ENCODE assay signal across 8 mouse cellular contexts in genomic region chr1:134331879-134332635, GRCm38 (mm10). TPM values are rescaled to one million over a fixed set of nuclear protein-coding genes. Genes with fewer than 3 reads are reported as not detected.
DNase-seq lines count a peak whose midpoint lies in the region; ATAC-seq lines count a peak whose summit lies in the region.

No protein-coding gene starts in this region.

- ATAC-seq in midbrain, embryonic 11.5 days (ENCODE audit: low FRiP score): peak; percentile 33; the same call in 1 of the 2 replicates
- ATAC-seq in activated CD4-positive, CD25-positive, alpha-beta regulatory T cell, adult 4 months: no peak

- no peak overlapping the region for H3K4me3 ChIP-seq in midbrain, embryonic 11.5 days (ENCODE audit: low read depth, low read length)

- DNase-seq in T-cell, adult 2 months (ENCODE audit: low spot score): peak; percentile 45
- peak; percentile 90 for DNase-seq in cerebellum, adult 8-10 months
- peak; percentile 83 to 90 for DNase-seq in frontal cortex, postnatal 36 days (ENCODE audit: low spot score in 2 of 2)
- peak; percentile 46 for DNase-seq in hindlimb bud, embryonic 11.5 days (ENCODE audit: extremely low spot score, low read depth, low spot score)
- DNase-seq in left cerebral cortex, adult 9 months (ENCODE audit: low spot score in 2 of 2): peak; percentile 45 to 91
- peak; percentile 96 for DNase-seq in midbrain, embryonic 11.5 days (ENCODE audit: low spot score, missing footprints)
- DNase-seq in right cerebral cortex, postnatal 25 days: peak; percentile 69

- H3K27ac ChIP-seq in midbrain, embryonic 11.5 days (ENCODE audit: low read depth, low read length): no peak overlapping the region

- WGBS in midbrain, embryonic 11.5 days: 62% methylated on average over 20 of the region's 20 CpGs

- no peak overlapping the region for H3K9ac ChIP-seq in midbrain, embryonic 11.5 days (ENCODE audit: low read length)

- no peak overlapping the region for H3K4me2 ChIP-seq in midbrain, embryonic 11.5 days

- no peaks in the 10 kb centered on the region for H3K27me3 ChIP-seq in midbrain, embryonic 11.5 days (ENCODE audit: control insufficient read depth, insufficient read depth, low read length)

- H3K36me3 ChIP-seq in midbrain, embryonic 11.5 days (ENCODE audit: control insufficient read depth, insufficient read depth, low read length): no peaks in the 10 kb centered on the region

- H3K4me1 ChIP-seq in midbrain, embryonic 11.5 days (ENCODE audit: control insufficient read depth, insufficient read depth, low read length): no peaks in the 10 kb centered on the region

- H3K9me3 ChIP-seq in midbrain, embryonic 11.5 days (ENCODE audit: control insufficient read depth, low read length): no peaks in the 10 kb centered on the region

RNA-seq across cellular contexts. Expression of gene Ppfia4, which starts 0.7 kb away (rescaled TPM):
- polyA plus RNA-seq in midbrain, embryonic 11.5 days (2014; fragmentation: Nextera tagmentation; extraction: Ambion mirVana): 1.9 and 2.6 TPM in 2 replicates
- under 1 TPM in 1 of 2 experiments, not detected in 1; 0.15 TPM for polyA plus RNA-seq in activated CD4-positive, CD25-positive, alpha-beta regulatory T cell, adult 4 months (2017; shearing (Covaris generic))

RNA-seq across cellular contexts. Expression of gene Tmem183a, which starts 29.7 kb away (rescaled TPM):
- 128 and 137 TPM in 2 replicates for polyA plus RNA-seq in midbrain, embryonic 11.5 days (2014; fragmentation: Nextera tagmentation; extraction: Ambion mirVana)
- 10 to 100 TPM; 23.6 to 33.3 TPM for polyA plus RNA-seq in activated CD4-positive, CD25-positive, alpha-beta regulatory T cell, adult 4 months (2017; shearing (Covaris generic))

RNA-seq across cellular contexts. Expression of gene Myog, which starts 42.3 kb away (rescaled TPM):
- polyA plus RNA-seq in midbrain, embryonic 11.5 days (2014; fragmentation: Nextera tagmentation; extraction: Ambion mirVana): not detected in 2 replicates
- polyA plus RNA-seq in activated CD4-positive, CD25-positive, alpha-beta regulatory T cell, adult 4 months (2017; shearing (Covaris generic)): not detected

RNA-seq across cellular contexts. Expression of gene 4933406M09Rik, which starts 53.7 kb away (rescaled TPM):
- not detected in 2 replicates for polyA plus RNA-seq in midbrain, embryonic 11.5 days (2014; fragmentation: Nextera tagmentation; extraction: Ambion mirVana)
- not detected for polyA plus RNA-seq in activated CD4-positive, CD25-positive, alpha-beta regulatory T cell, adult 4 months (2017; shearing (Covaris generic))

Comparison
In these comparisons a context has a peak if more than half of its experiments do, and no peak if none do; other contexts are left out.
1. DNase-seq: peak in every context shown above with its lines; median percentile 96 in midbrain, embryonic 11.5 days; 90 in cerebellum, adult 8-10 months; 86 in frontal cortex, postnatal 36 days; 69 in right cerebral cortex, postnatal 25 days; 68 in left cerebral cortex, adult 9 months; 46 in hindlimb bud, embryonic 11.5 days; 45 in T-cell, adult 2 months.